Mouse (Mus musculus) erythroid progenitor cell, adult 5-6 weeks (primary cell): ENCODE results near the gene Smok3b. TPM values are rescaled to one million over a fixed set of nuclear protein-coding genes. Genes with fewer than 3 reads are reported as not detected.
"Not testable (repeated sequence)": the region's sequence is repeated elsewhere in the genome, so short reads cannot be mapped to it uniquely, and the experiment has no call there.

Source experiments
- ATAC-seq: replicated peaks from 2 replicates; pipeline ENCODE4 v1.8.0; 2016; ENCODE audit warnings: moderate number of reproducible peaks, mild to moderate bottlenecking, moderate TSS enrichment, inconsistent platforms; ENCODE audit not compliant: poor library complexity, low FRiP score, severe bottlenecking
- total RNA-seq, 2 experiments: library from RNA; stranded (forward) in 1 of 2; stranded (reverse) in 1 of 2; fragments of 150-400 nt in 1 of 2; fragments of 186-747, 209-891 nt in 1 of 2; gene quantifications; 2 replicates each; pipeline versions ENCODE4 v1.2.3 to v1.2.4; 2015 to 2017; ENCODE audit warnings: low replicate concordance in 2 of 2

Smok3b gene
- total RNA-seq (2015; ENCODE audit: low replicate concordance) (not detected in 2 replicates), total RNA-seq (2017; ENCODE audit: low replicate concordance) (not detected in 2 replicates)

GRCm38 (mm10) chr5:138020961-138021479, at the start of gene Smok3b, which contains the start of gene Smok3a:
Gene Smok3b, plus strand, starts transcription at chr5:138021429.
Gene Smok3a, plus strand, starts transcription at chr5:138021261.
- not testable (repeated sequence) for ATAC-seq

- no peak for ATAC-seq
These were observed 48.1 kb upstream of the Smok3b start for GRCm38 (mm10) chr5:137973161-137973560.

GRCm38 (mm10) chr5:137973738-137974137, 47.5 kb upstream of the Smok3b start:
- no peak for ATAC-seq

- no peak for ATAC-seq
These were observed 46.5 kb upstream of the Smok3b start for GRCm38 (mm10) chr5:137974724-137975123.

GRCm38 (mm10) chr5:137975434-137975833, 45.8 kb upstream of the Smok3b start:
- no peak for ATAC-seq

- ATAC-seq = no peak
These were observed 43.9 kb upstream of the Smok3b start for GRCm38 (mm10) chr5:137977291-137977690.

GRCm38 (mm10) chr5:137979081-137979480, 42.1 kb upstream of the Smok3b start:
- no peak for ATAC-seq

GRCm38 (mm10) chr5:137981300-137981699, 39.9 kb upstream of the Smok3b start, which contains the start of gene Azgp1:
Gene Azgp1, plus strand, starts transcription at chr5:137981520.
- no peak for ATAC-seq

- ATAC-seq = no peak
These were observed 34.9 kb upstream of the Smok3b start for GRCm38 (mm10) chr5:137986351-137986750.

GRCm38 (mm10) chr5:138009437-138009836, 11.8 kb upstream of the Smok3b start:
- no peak for ATAC-seq

GRCm38 (mm10) chr5:138012382-138012781, 8.8 kb upstream of the Smok3b start:
- ATAC-seq = no peak

- no peak for ATAC-seq
These were observed 4.7 kb upstream of the Smok3b start for GRCm38 (mm10) chr5:138016530-138016929.

GRCm38 (mm10) chr5:138016997-138017396, 4.2 kb upstream of the Smok3b start:
- ATAC-seq = no peak

- ATAC-seq = not testable (repeated sequence)
These were observed 1.7 kb upstream of the Smok3b start for GRCm38 (mm10) chr5:138019577-138019976.

GRCm38 (mm10) chr5:138052894-138053293, 31.7 kb downstream of the Smok3b start, which contains the start of gene Smok3c:
Gene Smok3c, plus strand, starts transcription at chr5:138053194.
- ATAC-seq = not testable (repeated sequence)

- no peak for ATAC-seq
These were observed 52.6 kb downstream of the Smok3b start for GRCm38 (mm10) chr5:138073803-138074202.

GRCm38 (mm10) chr5:138075684-138076083, 54.5 kb downstream of the Smok3b start:
- no peak for ATAC-seq

GRCm38 (mm10) chr5:138076148-138076547, 54.9 kb downstream of the Smok3b start:
- ATAC-seq = no peak

- no peak for ATAC-seq
These were observed 59.2 kb downstream of the Smok3b start for GRCm38 (mm10) chr5:138080456-138080855.

GRCm38 (mm10) chr5:138081446-138081845, 60.2 kb downstream of the Smok3b start:
- no peak for ATAC-seq

GRCm38 (mm10) chr5:138083318-138083900, 62.2 kb downstream of the Smok3b start:
- ATAC-seq = no peak
